Mouse (Mus musculus) hindbrain, embryonic 14.5 days (tissue): ENCODE results near the gene Irgm1. TPM values are rescaled to one million over a fixed set of nuclear protein-coding genes. Genes with fewer than 3 reads are reported as not detected.
"Not testable (repeated sequence)": the region's sequence is repeated elsewhere in the genome, so short reads cannot be mapped to it uniquely, and the experiment has no call there.

Experiments used
- ATAC-seq: fragments of 200-750 bp; cut with Nextera tagmentation; 2 replicates; pipeline ENCODE4 v1.8.0; 2017; ENCODE audit warnings: moderate number of reproducible peaks, mild to moderate bottlenecking, moderate TSS enrichment, moderate library complexity; ENCODE audit not compliant: low FRiP score
- DNase-seq: peaks from one replicate; pipeline ENCODE4 v3.0.0-alpha.2; 2015; ENCODE audit warnings: low spot score
- H3K27ac ChIP-seq: fragments of 300-500 bp; sonication (generic); 2 replicates; pipeline ENCODE4 v1.5.1; 2014; ENCODE audit warnings: mild to moderate bottlenecking, moderate library complexity
- H3K27me3 ChIP-seq: fragments of 300-500 bp; sonication (generic); 2 replicates; pipeline ENCODE4 v1.6.1; 2014; ENCODE audit warnings: mild to moderate bottlenecking, low read length, mixed read lengths; ENCODE audit not compliant: control insufficient read depth, insufficient read depth
- H3K36me3 ChIP-seq: fragments of 300-500 bp; sonication (generic); replicated peaks from 2 replicates; pipeline ENCODE4 v1.6.1; 2014; ENCODE audit not compliant: control insufficient read depth, insufficient read depth
- H3K4me1 ChIP-seq: fragments of 300-500 bp; sonication (generic); replicated peaks from 2 replicates; pipeline ENCODE4 v1.6.1; 2014; ENCODE audit warnings: antibody characterized with exemption, low read length, mixed read lengths; ENCODE audit not compliant: control insufficient read depth, insufficient read depth
- H3K4me2 ChIP-seq: fragments of 300-500 bp; sonication (generic); replicated peaks from 2 replicates; pipeline ENCODE4 v1.6.1; 2014; ENCODE audit warnings: mild to moderate bottlenecking, moderate library complexity
- H3K4me3 ChIP-seq: fragments of 300-500 bp; sonication (generic); replicated peaks from 2 replicates; pipeline ENCODE4 v1.5.1; 2014; ENCODE audit warnings: mild to moderate bottlenecking, low read length
- H3K9ac ChIP-seq: fragments of 300-500 bp; sonication (generic); 2 replicates; pipeline ENCODE4 v1.6.1; 2014
- H3K9me3 ChIP-seq: fragments of 300-500 bp; sonication (generic); 2 replicates; pipeline ENCODE4 v1.6.1; 2016; ENCODE audit warnings: low read length; ENCODE audit not compliant: control insufficient read depth
- WGBS: fragments of 180-500 bp; shearing (Covaris S2); extraction: QIAGEN DNeasy Blood & Tissue Kit; methylation state at CpG from one replicate; pipeline ENCODE4 v1.1.7; 2014; 5-methylcytosine and 5-hydroxymethylcytosine counted together
- polyA plus RNA-seq: library from polyadenylated mRNA; unstranded; fragments of >200 nt; fragmentation: Nextera tagmentation; extraction: Ambion mirVana; gene quantifications from 2 replicates; pipeline ENCODE4 v1.2.1, GENCODE M21; 2014

Irgm1 gene
- polyA plus RNA-seq, 1 experiment from 2014 or later = 4.2 TPM

DNA sequence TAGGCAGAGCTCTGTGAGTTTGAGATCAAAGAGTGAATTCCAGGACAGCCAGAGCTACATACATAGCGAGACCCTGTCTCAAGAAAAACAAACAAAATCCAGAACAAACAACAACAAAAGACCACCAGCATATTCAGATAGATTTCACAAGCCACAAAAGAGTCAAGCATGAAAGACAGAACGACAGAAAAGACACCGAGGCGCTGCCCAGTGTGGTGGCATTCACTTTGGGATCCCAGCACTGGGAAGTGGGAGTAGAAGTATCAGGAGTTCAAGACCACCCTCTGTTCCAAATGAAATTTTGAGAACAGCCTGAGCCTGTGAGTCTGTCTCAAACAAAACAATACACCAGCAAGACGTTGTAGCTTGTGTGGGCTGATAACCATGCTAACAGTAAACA lies 24.6 kb downstream of the Irgm1 start:
- no peaks in the 10 kb centered on the region for H3K4me1 ChIP-seq
- ATAC-seq (no peak), DNase-seq (no peak)
- no peaks in the 10 kb centered on the region for H3K9me3 ChIP-seq
- H3K36me3 ChIP-seq = no peaks in the 10 kb centered on the region
- WGBS = 67% methylated on average over 5 of the region's 5 CpGs
- no peak overlapping the region for H3K4me2 ChIP-seq
- H3K27ac ChIP-seq = no peak overlapping the region
- no peak overlapping the region for H3K9ac ChIP-seq
- H3K27me3 ChIP-seq = 0 out of 2 replicates have a peak, but pooled peaks cover 3% of the 10 kb centered on the region
- no peak overlapping the region for H3K4me3 ChIP-seq

- H3K27ac ChIP-seq, H3K9ac ChIP-seq, H3K36me3 ChIP-seq, H3K27me3 ChIP-seq, ATAC-seq, H3K4me1 ChIP-seq, H3K4me2 ChIP-seq, DNase-seq, H3K4me3 ChIP-seq, H3K9me3 ChIP-seq: not testable (repeated sequence)
- WGBS = 77% methylated on average over 2 of the region's 2 CpGs
Measured at GRCm38 (mm10) chr11:48846362-48846761, 25.1 kb downstream of the Irgm1 start.

DNA sequence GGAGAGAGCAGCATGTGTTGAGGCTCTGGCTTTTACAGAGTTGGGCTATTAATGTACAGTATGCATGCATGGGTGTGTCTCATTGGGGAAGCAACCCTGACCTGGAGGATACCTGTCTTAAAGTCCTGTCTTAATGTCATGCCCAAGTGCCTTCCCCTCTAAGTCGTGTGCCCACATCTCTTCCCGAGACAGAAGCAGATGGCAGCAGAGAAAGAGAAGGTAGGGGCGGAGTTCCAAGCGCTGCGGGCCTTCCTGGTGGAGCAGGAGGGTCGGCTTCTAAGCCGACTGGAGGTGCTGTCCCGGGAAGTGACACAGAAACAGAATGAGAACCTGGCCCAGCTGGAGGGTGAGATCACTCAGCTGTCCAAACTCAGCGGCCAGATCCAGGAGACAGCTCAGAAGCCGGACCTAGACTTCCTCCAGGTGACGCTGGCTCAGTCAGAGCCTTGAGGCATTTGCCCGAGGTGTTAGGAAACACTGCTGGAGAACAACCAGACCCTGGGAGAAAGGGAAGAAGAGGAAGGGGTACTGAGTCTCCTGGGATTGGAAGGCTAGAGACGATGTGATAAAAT lies 26.2 kb downstream of the Irgm1 start:
- ATAC-seq (no peak), DNase-seq (no peak)
- Histone ChIP-seq H3K36me3 (no peaks in the 10 kb centered on the region), H3K27me3 (0 out of 2 replicates have a peak, but pooled peaks cover 3% of the 10 kb centered on the region), H3K4me3 (no peak overlapping the region), H3K9me3 (no peaks in the 10 kb centered on the region), H3K9ac (no peak overlapping the region), H3K4me2 (no peak overlapping the region), H3K4me1 (no peaks in the 10 kb centered on the region), H3K27ac (no peak overlapping the region)
- WGBS = 44% methylated on average over 13 of the region's 13 CpGs

DNA sequence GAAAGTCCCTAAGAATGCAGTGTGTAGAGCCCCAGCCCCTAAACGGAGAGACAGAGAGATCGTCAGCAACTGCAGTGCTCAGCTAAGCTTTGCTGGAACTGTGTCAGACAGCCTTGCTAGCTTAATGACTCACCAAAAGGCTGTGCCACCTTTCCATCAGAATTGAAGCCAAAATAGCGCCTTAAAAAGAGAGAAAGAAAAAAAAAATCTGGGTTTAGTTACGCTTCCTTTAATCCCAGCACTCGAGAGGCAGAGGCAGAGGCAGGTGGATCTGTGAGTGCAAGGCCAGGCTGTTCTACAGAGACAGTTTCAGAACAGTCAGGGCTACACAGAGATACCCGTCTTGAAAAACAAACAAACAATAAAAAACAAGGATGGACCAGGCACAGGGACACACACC lies 27.2 kb downstream of the Irgm1 start:
- no peaks in the 10 kb centered on the region for H3K9me3 ChIP-seq
- 68% methylated on average over 6 of the region's 6 CpGs for WGBS

DNA sequence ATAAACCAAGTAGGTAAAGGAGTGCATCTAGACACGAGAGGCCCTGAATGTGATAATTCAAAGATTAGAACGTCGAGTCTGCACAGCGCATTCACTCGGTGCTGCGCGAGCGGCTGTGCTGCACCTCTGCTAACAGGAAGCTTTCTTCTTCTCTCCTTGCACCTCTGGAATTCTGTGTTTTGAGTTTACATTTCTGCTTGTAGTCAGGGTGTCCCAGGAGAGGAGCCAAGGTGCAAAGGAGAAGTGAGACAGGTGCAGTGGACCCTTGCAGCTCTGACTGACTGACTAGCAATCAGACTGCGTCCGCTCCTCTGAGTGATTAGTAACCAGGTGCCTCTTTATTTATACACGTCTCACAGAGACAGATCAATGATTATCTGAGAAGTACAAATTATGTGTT lies 28.3 kb downstream of the Irgm1 start:
- no peak for ATAC-seq
- WGBS = 86% methylated on average over 11 of the region's 11 CpGs
- Histone ChIP-seq H3K27me3 (0 out of 2 replicates have a peak, but pooled peaks cover 5% of the 10 kb centered on the region), H3K4me2 (no peak overlapping the region), H3K9ac (no peak overlapping the region), H3K9me3 (no peaks in the 10 kb centered on the region), H3K27ac (no peak overlapping the region), H3K4me3 (no peak overlapping the region), H3K4me1 (0 out of 2 replicates have a peak, but pooled peaks cover 5% of the 10 kb centered on the region), H3K36me3 (no peaks in the 10 kb centered on the region)
- DNase-seq = no peak

More for the DNA sequence above, 27.2 kb downstream of the Irgm1 start:
- no peaks in the 10 kb centered on the region for H3K4me1 ChIP-seq
- H3K4me2 ChIP-seq = no peak overlapping the region
- no peaks in the 10 kb centered on the region for H3K36me3 ChIP-seq
- ATAC-seq (no peak), DNase-seq (no peak)
- no peak overlapping the region for H3K4me3 ChIP-seq
- H3K27ac ChIP-seq = no peak overlapping the region
- H3K9ac ChIP-seq = no peak overlapping the region
- H3K27me3 ChIP-seq = 0 out of 2 replicates have a peak, but pooled peaks cover 9% of the 10 kb centered on the region

- Histone ChIP-seq H3K36me3 (no peaks in the 10 kb centered on the region), H3K4me1 (0 out of 2 replicates have a peak, but pooled peaks cover 5% of the 10 kb centered on the region), H3K27me3 (0 out of 2 replicates have a peak, but pooled peaks cover 5% of the 10 kb centered on the region), H3K9me3 (no peaks in the 10 kb centered on the region), H3K4me3 (no peak overlapping the region), H3K27ac (no peak overlapping the region), H3K9ac (no peak overlapping the region), H3K4me2 (no peak overlapping the region)
- DNase-seq (no peak), ATAC-seq (no peak)
- 81% methylated on average over 4 of the region's 4 CpGs for WGBS
Measured at GRCm38 (mm10) chr11:48842378-48842792, 29.1 kb downstream of the Irgm1 start.

GRCm38 (mm10) chr11:48841213-48841612 lies 30.3 kb downstream of the Irgm1 start:
- no peaks in the 10 kb centered on the region for H3K9me3 ChIP-seq
- ATAC-seq = no peak
- H3K27ac ChIP-seq = no peak overlapping the region
- 88% methylated on average over 5 of the region's 5 CpGs for WGBS
- H3K4me2 ChIP-seq = no peak overlapping the region
- no peak overlapping the region for H3K9ac ChIP-seq
- no peak for DNase-seq
- 0 out of 2 replicates have a peak, but pooled peaks cover 6% of the 10 kb centered on the region for H3K27me3 ChIP-seq
- H3K4me3 ChIP-seq = no peak overlapping the region
- no peaks in the 10 kb centered on the region for H3K36me3 ChIP-seq
- H3K4me1 ChIP-seq = peaks cover 8% of the 10 kb centered on the region; the same call in 1 of the 2 replicates

DNA sequence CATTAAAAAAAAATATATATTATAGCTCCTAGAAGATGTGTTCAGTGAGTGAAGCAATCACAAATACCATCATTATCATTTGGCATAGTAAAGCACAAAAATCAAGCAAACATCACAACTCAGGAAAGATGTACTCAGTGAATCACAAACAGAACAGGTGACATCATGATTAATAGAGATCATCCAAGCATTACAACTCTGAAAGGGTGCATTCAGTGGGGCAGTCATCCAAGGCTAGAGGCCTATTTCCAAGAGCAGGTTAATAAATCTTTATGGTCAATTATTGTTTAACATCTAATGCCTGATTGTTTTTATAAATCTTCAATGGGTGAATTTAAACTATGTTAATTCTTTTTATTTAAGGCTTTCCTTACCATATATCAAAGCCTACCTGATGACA lies 30.7 kb downstream of the Irgm1 start:
- no peak for ATAC-seq
- peaks cover 8% of the 10 kb centered on the region; the same call in 1 of the 2 replicates for H3K4me1 ChIP-seq

DNA sequence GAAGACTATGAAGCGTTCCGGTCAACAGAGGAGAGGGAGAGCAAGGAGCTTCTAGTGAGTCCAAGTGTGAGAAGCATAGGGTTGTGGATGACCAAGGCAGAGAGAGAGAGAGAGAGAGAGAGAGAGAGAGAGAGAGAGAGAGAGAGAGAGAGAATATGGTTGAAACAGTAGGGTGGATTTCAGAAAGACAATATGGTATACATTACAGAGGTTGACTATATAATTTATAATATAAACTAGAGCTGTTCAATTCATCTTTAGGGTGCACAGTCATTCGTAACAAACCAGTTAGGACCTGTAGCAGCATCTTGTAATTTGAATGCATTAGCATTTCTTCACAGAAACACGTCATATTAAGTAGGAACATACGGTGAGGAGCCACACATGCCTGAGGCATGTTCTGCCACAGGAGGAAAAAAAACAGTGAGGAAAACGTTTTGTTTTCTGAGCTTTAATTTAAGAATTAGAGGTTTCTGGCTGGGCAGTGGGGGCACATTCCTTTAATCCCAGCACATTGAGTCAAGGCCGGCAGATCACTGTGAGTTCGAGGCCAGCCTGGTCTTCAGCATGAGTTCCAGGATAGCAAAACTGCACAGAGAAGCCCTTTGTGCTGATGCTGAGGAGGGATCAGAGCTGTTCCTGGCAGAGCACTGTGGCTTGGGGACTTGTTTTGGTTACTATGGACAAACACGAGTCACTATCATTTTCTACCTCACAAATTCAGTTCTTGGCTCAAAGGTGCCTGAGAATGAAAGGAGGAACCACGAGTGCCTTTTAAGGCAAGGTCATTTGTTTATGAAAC lies 32.4 kb downstream of the Irgm1 start:
- peaks cover 8% of the 10 kb centered on the region; the same call in 1 of the 2 replicates for H3K4me1 ChIP-seq
- WGBS = 73% methylated on average over 10 of the region's 10 CpGs
- peak overlapping the region; percentile 71 for H3K4me3 ChIP-seq
- no peak overlapping the region for H3K9ac ChIP-seq
- ATAC-seq (no peak), DNase-seq (no peak)
- no peaks in the 10 kb centered on the region for H3K36me3 ChIP-seq
- 0 out of 2 replicates have a peak, but pooled peaks cover 9% of the 10 kb centered on the region for H3K27me3 ChIP-seq
- no peaks in the 10 kb centered on the region for H3K9me3 ChIP-seq
- H3K27ac ChIP-seq = no peak overlapping the region
- H3K4me2 ChIP-seq = peak overlapping the region; percentile 75

More for the DNA sequence above, 30.7 kb downstream of the Irgm1 start:
- H3K36me3 ChIP-seq = no peaks in the 10 kb centered on the region
- no peak for DNase-seq
- no peak overlapping the region for H3K4me2 ChIP-seq
- H3K9ac ChIP-seq = no peak overlapping the region
- H3K9me3 ChIP-seq = no peaks in the 10 kb centered on the region
- 0 out of 2 replicates have a peak, but pooled peaks cover 9% of the 10 kb centered on the region for H3K27me3 ChIP-seq
- no peak overlapping the region for H3K27ac ChIP-seq
- H3K4me3 ChIP-seq = no peak overlapping the region
